Mouse (Mus musculus) heart, adult 18-20 months (tissue): ENCODE results near the gene Kif18b. TPM values are rescaled to one million over a fixed set of nuclear protein-coding genes. Genes with fewer than 3 reads are reported as not detected.
A peak's percentile ranks its signal among the peaks of the same experiment; 100 is the strongest.

Experiments used
- DNase-seq, 2 experiments: peaks; one replicate each; pipeline ENCODE4 v3.0.0; 2021 to 2022; ENCODE audit warnings: mixed read lengths in 1 of 2
- total RNA-seq, 2 experiments: library from RNA; stranded (reverse); gene quantifications; 2 replicates each; pipeline ENCODE4 v1.2.3; 2021

Kif18b gene
- total RNA-seq, 2 experiments from 2014 or later = 0.25 TPM; not detected in 1

DNA sequence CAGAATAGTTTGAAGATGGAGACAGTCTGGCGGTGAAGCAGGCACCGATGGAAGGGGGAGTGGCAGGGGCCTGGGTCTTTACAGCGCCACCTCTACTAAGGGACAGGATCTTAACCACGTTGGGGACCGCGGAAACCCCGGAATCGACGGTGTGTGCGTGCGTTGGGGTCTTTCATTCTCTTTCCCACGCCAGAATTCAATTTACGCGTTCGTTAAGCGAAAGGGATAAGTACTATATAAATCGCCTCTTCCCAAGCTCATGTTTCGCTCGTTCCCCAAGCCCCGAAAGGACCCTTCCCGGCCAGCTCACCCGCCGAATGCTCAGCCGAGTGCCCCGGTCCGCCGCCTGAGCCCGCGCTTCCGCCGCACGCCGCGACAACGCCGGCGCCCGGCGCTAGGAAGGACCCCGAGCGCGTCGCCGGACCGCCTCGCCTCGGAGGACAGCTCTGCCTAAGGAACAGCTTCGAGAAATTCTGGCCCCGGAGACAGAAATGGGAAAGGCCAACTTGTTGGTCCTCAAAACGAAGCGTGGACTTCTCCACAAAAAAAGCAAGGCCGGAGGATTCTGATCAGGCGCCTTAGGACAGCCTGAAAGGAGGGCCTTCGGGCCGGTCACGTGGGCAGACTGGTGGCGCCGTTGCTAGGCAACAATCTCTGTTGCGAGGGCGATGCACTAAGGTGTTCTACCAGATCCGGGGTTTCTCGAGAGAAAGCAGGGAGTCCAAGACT is 44.2 kb downstream of the Kif18b start, which contains the start of the genes Eftud2 and Ccdc103:
Gene Eftud2, minus strand, starts transcription at position 401 of the 729 bp plus-strand sequence.
Gene Ccdc103, plus strand, starts transcription at position 620 of the 729 bp plus-strand sequence.
- DNase-seq = peak; percentile 94 to 99

DNA sequence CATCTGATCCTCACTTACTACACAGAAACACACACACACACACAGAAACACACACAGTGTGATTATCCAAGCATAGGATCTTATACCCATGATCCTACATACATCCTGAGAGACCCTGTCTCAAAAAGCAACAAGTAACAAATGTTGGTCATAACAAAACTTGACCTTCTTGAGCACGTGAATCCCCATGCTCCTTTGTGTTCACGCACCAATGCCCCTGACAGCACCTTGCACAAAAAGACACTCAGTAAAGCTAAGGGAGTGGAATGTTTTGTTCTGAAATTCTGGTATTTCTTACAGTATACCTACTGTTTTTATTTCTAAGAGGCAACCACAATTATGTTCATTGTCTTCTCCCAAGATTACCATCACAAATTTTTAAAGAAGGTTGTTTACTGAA is 45.4 kb downstream of the Kif18b start:
- no peak for DNase-seq

DNA sequence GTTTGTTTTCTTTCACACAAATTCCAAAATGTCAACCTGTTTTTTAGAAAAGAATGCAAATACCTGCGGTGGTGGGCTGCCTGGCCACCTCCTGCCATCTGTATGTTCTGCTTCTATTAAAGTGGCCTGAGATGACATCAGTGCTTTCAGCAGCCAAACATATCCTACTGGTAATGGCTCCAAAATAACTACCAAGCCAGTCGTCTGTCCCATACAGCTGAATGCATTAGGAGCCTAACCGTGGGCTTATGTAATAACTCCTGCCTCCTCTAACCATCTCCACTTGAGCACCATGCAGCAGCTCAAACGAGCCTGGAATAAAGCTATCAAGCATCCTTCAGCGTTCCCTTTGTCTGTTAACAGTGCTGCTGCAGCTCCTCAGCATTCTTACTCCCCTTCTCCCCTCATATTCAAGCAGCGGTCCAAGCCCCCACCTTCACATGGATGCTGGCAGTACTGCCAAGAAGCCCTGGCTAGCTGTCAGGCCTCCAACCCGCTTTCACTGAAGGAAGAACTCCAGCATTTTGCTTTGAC is 50.1 kb downstream of the Kif18b start:
- no peak for DNase-seq

DNA sequence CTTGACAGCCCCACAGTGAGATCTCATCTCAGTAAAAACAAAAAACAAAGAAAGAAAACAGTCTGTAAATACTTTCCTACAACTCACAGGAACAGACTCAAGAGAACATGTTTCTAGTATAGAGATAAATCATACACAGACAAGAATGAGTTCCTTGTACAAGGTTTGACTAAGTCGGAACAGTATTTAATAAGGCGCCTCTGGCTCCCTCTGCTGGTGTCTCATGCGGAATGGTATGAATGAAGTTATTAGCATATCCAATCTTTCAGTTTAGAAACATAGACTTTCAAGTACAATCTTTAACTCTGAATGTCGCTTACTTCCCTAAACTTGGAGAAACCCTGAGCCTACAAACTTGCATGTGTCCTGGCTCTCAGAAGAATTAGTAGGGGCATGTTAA is 60.7 kb downstream of the Kif18b start:
- peak; percentile 50 to 86 for DNase-seq

DNA sequence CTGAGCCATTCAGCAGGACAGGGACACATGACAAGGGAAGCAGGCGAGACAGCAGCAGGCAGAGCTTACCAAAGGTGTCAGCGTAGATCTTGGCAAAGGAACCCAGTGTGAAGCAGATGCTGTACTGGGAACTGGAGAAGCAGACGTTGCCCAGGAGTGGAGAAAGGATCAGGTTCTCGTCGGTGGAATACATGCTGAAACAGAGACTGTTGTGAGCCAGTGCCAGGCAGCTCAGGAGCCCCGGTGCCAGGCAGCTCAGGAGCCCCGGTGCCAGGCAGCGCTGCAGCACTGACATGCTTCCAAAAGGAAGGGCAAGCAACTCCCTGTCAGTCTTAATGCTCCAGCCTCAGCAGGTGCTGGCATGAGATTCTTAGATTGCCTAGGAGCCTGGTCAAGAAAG is 65.0 kb downstream of the Kif18b start:
- DNase-seq = no peak

DNA sequence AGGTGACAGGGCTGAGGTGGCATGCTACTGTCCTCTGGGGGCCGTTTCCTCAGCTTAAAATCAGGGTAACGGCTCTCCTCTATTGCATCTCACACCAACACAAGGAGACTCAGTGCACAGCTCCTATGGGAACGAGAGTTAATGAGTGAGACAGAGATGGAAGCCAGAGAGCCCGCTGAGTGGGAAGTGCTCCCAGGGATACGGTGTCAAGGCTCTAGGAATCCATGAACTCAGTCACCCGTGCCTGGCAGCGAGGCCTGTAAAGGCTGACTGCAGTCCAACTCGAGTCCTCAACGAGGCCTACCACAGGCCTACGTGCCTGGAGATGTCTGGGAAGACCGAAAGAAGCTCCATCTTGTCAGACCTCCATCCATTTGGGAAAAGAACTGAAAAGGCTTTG is 66.0 kb downstream of the Kif18b start:
- no peak for DNase-seq

DNA sequence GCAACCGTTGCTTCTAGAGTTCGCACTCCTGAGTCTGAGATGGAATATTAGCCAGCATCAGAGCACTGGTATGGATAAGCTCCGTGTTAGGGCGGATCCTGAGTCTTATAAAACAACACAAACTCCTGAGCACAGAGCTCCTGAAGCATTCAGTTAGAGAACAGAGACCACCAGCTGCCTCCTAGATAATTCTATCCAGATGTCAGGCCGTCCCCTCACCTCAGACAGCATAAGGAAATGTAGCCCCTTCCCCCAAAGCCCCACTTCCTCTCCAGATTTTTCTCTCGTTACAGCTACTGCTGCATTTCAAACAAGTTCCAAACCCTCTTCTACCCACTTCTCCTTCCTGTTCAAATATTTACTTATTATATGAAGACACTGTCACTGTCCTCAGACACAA is 69.0 kb downstream of the Kif18b start:
- no peak for DNase-seq

Other genes with a start within 250 kb of the Kif18b start
- gene Ccdc43, start 227.3 kb downstream of the Kif18b start, total RNA-seq = 10 to 100 TPM; 20.4 to 29.6 TPM
- 1 to 10 TPM; 6.6 to 7.5 TPM for gene Adam11, start 163.7 kb downstream of the Kif18b start, total RNA-seq
- 10 to 100 TPM; 17.2 to 18.2 TPM for gene Gjc1, start 105.4 kb downstream of the Kif18b start, total RNA-seq
- gene Higd1b, start 89.3 kb downstream of the Kif18b start, total RNA-seq = 10 to 100 TPM; 10.6 to 15.7 TPM
- gene Eftud2, start 44.1 kb downstream of the Kif18b start, total RNA-seq = 10 to 100 TPM; 34.1 to 42.6 TPM
- not detected for gene Ccdc103, start 43.9 kb downstream of the Kif18b start, total RNA-seq
- not detected for gene Fam187a, start 40.0 kb downstream of the Kif18b start, total RNA-seq
- under 1 TPM; 0.10 to 0.15 TPM for gene Gfap, start 24.2 kb downstream of the Kif18b start, total RNA-seq
- not detected for gene C1ql1, start 21.6 kb upstream of the Kif18b start, total RNA-seq
- 10 to 100 TPM; 67.5 to 74.8 TPM for gene Nmt1, start 103.1 kb upstream of the Kif18b start, total RNA-seq
- gene Dcakd, start 103.2 kb upstream of the Kif18b start, total RNA-seq = 10 to 100 TPM; 60.9 to 72.9 TPM
- 10 to 100 TPM; 11.0 to 14.5 TPM for gene Plcd3, start 176.5 kb upstream of the Kif18b start, total RNA-seq
- 10 to 100 TPM; 28.6 to 41.4 TPM for gene Acbd4, start 176.6 kb upstream of the Kif18b start, total RNA-seq
- gene Hexim1, start 191.1 kb upstream of the Kif18b start, total RNA-seq = 10 to 100 TPM; 20.0 to 21.5 TPM
- 1 to 10 TPM; 1.6 to 1.7 TPM for gene Hexim2, start 207.3 kb upstream of the Kif18b start, total RNA-seq
- gene Fmnl1, start 246.0 kb upstream of the Kif18b start, total RNA-seq = 10 to 100 TPM; 18.1 to 20.2 TPM